Mouse (Mus musculus): ENCODE data around the gene Kcna1. TPM values are rescaled to one million over a fixed set of nuclear protein-coding genes. Genes with fewer than 3 reads are reported as not detected.

Kcna1 gene
- total RNA-seq (2021): 100 to 1,000 TPM in 1 of 2 experiments, 10 to 100 TPM in 1; 95.1 to 113 TPM

- no peak for DNase-seq (ENCODE audit: low spot score in 2 of 2)
- intact Hi-C loops (cut with DNase I): no loop called here
Observed at GRCm38 (mm10) chr6:126646381-126646780, at the start of gene Kcna1. Gene Kcna1, minus strand, starts transcription at chr6:126646384.

GRCm38 (mm10) chr6:126687120-126687519 is 40.9 kb upstream of the Kcna1 start:
- intact Hi-C loops (cut with DNase I): no loop called here
- DNase-seq (ENCODE audit: low spot score in 2 of 2): no peak

GRCm38 (mm10) chr6:126685135-126685534 is 39.0 kb upstream of the Kcna1 start:
- DNase-seq (ENCODE audit: low spot score in 2 of 2): no peak
- intact Hi-C loops (cut with DNase I): no loop called here

- intact Hi-C loops (cut with DNase I): no loop called here
- DNase-seq (ENCODE audit: low spot score in 2 of 2): no peak
Observed at GRCm38 (mm10) chr6:126678961-126679360, 32.8 kb upstream of the Kcna1 start.

GRCm38 (mm10) chr6:126667001-126667400 is 20.8 kb upstream of the Kcna1 start:
- intact Hi-C loops (cut with DNase I): no loop called here
- DNase-seq (ENCODE audit: low spot score in 2 of 2): no peak

- DNase-seq (ENCODE audit: low spot score in 2 of 2): peak; percentile 20 to 55
Observed at GRCm38 (mm10) chr6:126666091-126666490, 19.9 kb upstream of the Kcna1 start.

GRCm38 (mm10) chr6:126664569-126664968 is 18.4 kb upstream of the Kcna1 start:
- intact Hi-C loops (cut with DNase I): no loop called here
- DNase-seq (ENCODE audit: low spot score in 2 of 2): no peak

More at GRCm38 (mm10) chr6:126666091-126666490, 19.9 kb upstream of the Kcna1 start:
- intact Hi-C loops (cut with DNase I): no loop called here

GRCm38 (mm10) chr6:126657646-126658394 is 11.6 kb upstream of the Kcna1 start:
- intact Hi-C loops (cut with DNase I): no loop called here
- no peak for DNase-seq (ENCODE audit: low spot score in 2 of 2)

GRCm38 (mm10) chr6:126653561-126653960 is 7.4 kb upstream of the Kcna1 start:
- no peak for DNase-seq (ENCODE audit: low spot score in 2 of 2)
- intact Hi-C loops (cut with DNase I): no loop called here

- intact Hi-C loops (cut with DNase I): loop anchor here (1.0 to 2.0 kb wide), 2 partner anchors 56 to 57 kb away; no protein-coding TSS in a partner anchor
- DNase-seq (ENCODE audit: low spot score in 2 of 2): peak; percentile 82 to 87
Observed at GRCm38 (mm10) chr6:126645644-126646358, 383 bp downstream of the Kcna1 start.

GRCm38 (mm10) chr6:126645044-126645541 is 1.1 kb downstream of the Kcna1 start:
- peak; percentile 62 to 71 for DNase-seq (ENCODE audit: low spot score in 2 of 2)
- intact Hi-C loops (cut with DNase I): loop anchor here (1.0 to 2.0 kb wide), 2 partner anchors 56 to 57 kb away; no protein-coding TSS in a partner anchor

GRCm38 (mm10) chr6:126644181-126645043 is 1.8 kb downstream of the Kcna1 start:
- intact Hi-C loops (cut with DNase I): loop anchor here (1.0 to 2.0 kb wide), 3 partner anchors 56 to 75 kb away; no protein-coding TSS in a partner anchor
- DNase-seq (ENCODE audit: low spot score in 2 of 2): peak; percentile 70 to 72

- peak; percentile 27 to 43 for DNase-seq (ENCODE audit: low spot score in 2 of 2)
- intact Hi-C loops (cut with DNase I): loop anchor here (1.0 to 2.0 kb wide), 2 partner anchors 55 to 74 kb away; no protein-coding TSS in a partner anchor
Observed at GRCm38 (mm10) chr6:126643341-126644055, 2.7 kb downstream of the Kcna1 start.

GRCm38 (mm10) chr6:126642856-126643321 is 3.3 kb downstream of the Kcna1 start:
- intact Hi-C loops (cut with DNase I): no loop called here
- peak; percentile 55 to 64 for DNase-seq (ENCODE audit: low spot score in 2 of 2)

GRCm38 (mm10) chr6:126628451-126628850 is 17.7 kb downstream of the Kcna1 start:
- DNase-seq (ENCODE audit: low spot score in 2 of 2): no peak
- intact Hi-C loops (cut with DNase I): no loop called here

GRCm38 (mm10) chr6:126618455-126618854 is 27.7 kb downstream of the Kcna1 start:
- intact Hi-C loops (cut with DNase I): no loop called here
- no peak for DNase-seq (ENCODE audit: low spot score in 2 of 2)

GRCm38 (mm10) chr6:126610746-126611145 is 35.4 kb downstream of the Kcna1 start:
- intact Hi-C loops (cut with DNase I): no loop called here
- DNase-seq (ENCODE audit: low spot score in 2 of 2): no peak

GRCm38 (mm10) chr6:126609193-126609947 is 36.8 kb downstream of the Kcna1 start:
- DNase-seq (ENCODE audit: low spot score in 2 of 2): no peak
- intact Hi-C loops (cut with DNase I): no loop called here
